Mouse (Mus musculus) cortical plate, adult 2 months (tissue): ENCODE measurements at regions not wholly inside any gene's neighbourhood (a gene's known extent, or its start where the extent isn't known, plus 50 kb on each side); places are given as distances from the start of the nearest gene placed in this dataset.

Source experiments
- CTCF ChIP-seq: fragments of 200-500 bp; IDR thresholded peaks from 2 replicates; pipeline ENCODE4 v1.5.1; 2011; ENCODE audit warnings: mild to moderate bottlenecking, control low read depth, low read length; ENCODE audit not compliant: insufficient read depth; ENCODE audit errors: extremely low read depth
- POLR2A ChIP-seq: fragments of 200-500 bp; IDR thresholded peaks from 2 replicates; pipeline ENCODE4 v1.6.1; 2011; ENCODE audit warnings: mild to moderate bottlenecking, low read length, control low read depth; ENCODE audit not compliant: insufficient read depth; ENCODE audit errors: extremely low read depth

DNA sequence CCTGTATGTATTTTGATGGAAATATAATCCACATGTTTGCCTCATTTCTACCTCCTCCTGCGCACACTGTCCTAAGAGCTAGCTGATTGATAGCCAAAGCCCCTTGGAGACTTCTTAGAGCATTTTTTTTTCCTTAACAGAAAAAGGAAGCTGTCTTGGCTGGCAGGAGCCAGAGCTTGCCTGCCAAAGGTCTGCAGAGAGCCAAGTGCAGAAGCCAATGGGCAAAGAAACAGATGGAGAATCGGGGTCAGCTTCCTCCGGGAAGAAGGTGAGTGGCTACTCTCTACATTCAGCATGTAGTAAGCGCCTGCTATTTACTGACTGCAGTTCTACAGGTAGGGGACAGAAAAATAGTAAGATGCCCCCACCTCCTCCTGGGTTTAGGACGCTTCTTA is 137.8 kb downstream of the Rybp start:
- TF ChIP-seq CTCF (no peak), POLR2A (no peak)
